Mouse (Mus musculus) urinary bladder, adult 2 months (tissue): ENCODE data around the gene Rap1gap. TPM values are rescaled to one million over a fixed set of nuclear protein-coding genes. Genes with fewer than 3 reads are reported as not detected.
A peak's percentile ranks its signal among the peaks of the same experiment; 100 is the strongest.

Source experiments
- DNase-seq: peaks from one replicate; pipeline ENCODE4 v3.0.0; 2022; ENCODE audit warnings: low spot score
- polyA plus RNA-seq: library from polyadenylated mRNA; depleted of rRNA; stranded (reverse); fragments of >200 nt; gene quantifications from 2 replicates; pipeline ENCODE4 v1.2.3, GENCODE M21; 2012

Rap1gap gene
- polyA plus RNA-seq, 1 experiment = 66.6 TPM

DNA sequence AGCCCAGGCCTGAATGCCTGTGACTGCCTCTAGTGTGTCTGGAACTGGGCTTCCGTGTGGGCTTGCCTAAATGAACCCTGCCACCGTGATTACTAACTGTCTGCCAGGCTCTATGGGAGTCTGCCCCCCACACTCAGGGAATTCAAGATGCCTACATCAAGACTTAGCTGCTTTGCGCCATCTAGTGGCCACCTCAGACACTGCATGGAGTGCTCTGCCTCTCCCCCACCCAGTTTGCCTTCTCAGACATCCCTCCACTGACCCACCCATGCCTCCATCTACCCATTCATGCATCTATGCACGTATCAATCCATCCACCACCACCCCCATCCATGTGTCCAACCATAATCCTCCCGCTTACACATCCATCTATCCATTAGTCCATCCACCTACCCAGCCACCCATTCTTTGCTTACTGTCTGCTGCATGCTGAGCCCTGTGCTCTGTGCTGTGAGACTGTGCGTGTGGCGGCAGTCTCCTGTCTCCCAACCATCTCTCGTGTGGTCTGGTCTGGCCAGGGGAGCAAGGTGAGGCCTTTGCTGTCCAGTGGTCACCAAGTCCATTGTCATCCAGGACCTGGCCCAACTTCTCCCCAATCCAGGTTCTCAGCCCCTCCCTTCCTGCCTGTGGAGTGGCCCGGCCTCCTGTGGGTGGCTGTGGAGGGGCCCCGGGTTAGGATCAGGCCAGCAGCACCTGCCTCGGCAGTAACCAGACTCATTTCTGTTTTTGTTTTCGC is 58.3 kb downstream of the Rap1gap start:
- no peak for DNase-seq

DNA sequence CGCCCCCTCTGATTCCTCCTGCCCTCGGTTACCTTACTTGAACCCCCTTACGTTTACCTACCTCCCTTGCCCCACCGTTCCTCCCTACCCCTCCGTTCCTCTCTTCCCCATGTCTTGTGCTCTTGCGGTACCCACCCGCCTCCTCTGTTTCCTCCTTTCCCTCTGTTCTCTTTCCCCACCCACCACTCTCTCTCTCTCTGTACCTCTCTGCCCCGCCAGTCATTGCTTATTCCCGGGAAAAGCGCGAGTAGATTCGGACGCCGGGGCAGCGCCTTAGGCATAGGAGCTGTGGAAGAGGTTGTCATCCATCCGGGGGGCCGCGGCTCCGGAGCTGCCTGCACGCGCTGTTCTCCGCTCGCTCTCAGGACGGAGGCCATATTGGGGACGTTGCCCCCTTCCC is 59.0 kb downstream of the Rap1gap start:
- no peak for DNase-seq

GRCm38 (mm10) chr4:137724212-137724611 is 59.7 kb downstream of the Rap1gap start:
- no peak for DNase-seq

DNA sequence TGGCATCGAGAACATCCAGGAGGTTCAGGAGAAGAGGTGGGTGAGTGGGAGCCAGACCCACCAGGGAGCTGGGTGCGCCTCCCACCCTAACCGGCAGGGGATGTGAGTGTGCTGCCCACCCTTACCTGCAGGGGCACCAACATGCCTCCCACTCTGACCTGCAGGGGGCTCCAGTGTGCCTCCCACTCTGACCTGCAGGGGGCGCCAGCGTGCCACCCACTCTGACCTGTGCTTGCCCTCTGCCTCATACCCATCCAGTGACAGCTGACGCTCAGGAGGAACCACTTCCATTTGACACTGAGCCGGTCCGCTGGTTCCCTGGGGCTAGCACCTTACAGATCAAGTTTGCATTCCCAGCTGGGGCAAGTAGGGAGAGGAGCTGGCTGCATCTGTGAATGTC is 60.2 kb downstream of the Rap1gap start:
- DNase-seq = no peak

DNA sequence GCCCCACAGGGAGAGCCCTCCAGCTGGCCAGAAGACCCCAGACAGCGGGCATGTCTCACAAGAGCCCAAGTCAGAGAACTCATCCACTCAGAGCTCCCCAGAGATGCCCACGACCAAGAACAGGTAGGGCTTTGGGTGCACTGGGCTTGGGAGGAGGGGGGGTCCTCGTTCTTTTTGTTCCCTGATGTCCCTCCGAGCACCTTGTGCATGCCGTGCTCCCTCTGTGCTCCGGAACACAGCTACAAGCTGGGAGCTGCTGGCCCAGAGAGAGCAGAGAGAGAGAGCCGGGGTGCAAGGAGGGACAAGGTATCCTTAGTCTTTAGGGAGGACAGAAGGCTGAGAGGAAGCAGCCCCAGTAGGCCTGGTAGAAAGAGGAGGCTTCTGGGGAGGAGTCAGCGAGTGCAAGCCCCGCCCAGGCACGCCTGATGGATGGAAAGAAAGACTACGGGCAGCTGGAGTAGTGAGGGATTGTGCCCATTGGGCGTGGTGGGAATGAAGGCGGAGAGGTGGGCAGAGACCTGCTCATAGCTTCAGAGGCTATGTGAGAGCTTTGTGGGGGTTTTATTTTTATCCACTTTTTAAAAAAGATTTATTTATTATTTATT is 61.1 kb downstream of the Rap1gap start:
- no peak for DNase-seq

DNA sequence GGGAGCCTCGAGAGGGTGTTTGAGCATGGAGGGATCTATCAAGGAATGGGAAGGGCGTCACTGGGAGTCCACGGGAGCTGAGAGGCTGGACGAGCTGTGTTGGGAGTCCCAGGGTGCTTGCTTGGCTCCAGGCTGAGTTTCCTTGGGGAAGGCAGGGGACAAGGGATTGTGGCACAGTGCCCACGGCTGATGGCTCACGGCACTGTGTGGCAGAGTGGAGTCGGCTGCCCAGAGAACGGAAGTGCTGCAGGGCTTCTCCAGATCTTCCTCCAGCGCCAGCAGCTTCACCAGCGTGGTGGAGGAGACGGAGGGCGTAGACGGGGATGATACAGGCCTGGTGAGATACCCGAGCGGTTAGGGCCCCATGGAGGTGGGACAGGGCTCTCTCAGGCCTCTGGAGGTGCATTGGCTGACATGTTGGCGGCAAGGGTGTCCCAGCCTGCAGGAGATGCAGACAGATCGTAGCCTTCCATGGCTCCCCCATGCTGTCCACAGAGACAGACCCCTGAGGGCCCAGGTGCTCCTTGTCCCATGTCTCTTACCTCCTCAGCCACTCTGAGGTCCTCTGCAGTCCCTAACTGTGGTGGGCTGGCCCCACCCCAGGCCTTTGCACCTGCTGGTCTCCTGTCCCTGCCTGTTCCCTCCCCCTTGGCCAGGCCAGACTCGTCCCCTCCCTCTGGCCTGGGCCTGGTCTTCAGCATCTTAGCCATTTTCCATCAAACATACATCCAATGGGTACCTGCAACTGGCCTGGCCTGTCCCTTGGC is 62.4 kb downstream of the Rap1gap start:
- no peak for DNase-seq

DNA sequence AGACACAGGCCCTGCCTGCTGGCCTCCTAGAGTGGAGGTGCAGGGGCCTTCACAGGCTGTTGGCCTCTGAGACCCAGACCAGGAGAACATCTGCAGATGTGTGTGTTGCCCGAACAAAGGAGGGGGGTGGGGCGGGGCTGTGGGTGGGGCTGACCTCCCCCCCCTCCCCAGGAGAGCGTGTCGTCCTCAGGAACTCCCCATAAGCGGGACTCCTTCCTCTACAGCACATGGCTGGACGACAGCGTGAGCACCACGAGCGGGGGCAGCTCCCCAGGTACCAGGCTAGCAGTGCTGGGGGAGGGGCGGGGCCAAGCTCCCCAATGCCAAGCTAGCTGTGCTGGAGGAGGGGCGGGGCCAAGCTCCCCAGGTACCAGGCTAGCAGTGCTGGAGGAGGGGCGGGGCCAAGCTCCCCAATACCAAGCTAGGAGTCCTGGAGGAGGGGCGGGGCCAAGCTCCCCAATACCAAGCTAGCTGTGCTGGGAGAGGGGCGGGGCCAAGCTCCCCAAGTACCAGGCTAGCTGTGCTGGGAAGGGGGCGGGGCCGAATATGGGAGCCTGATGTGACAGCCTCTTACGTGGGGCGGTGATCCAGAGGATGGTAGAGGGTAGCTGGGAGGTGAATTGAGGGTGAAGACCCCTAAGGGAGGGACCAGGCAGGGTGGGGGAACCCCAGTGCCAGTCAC is 63.1 kb downstream of the Rap1gap start:
- DNase-seq = no peak

- no peak for DNase-seq
Measured at GRCm38 (mm10) chr4:137728399-137729154, 64.1 kb downstream of the Rap1gap start.

GRCm38 (mm10) chr4:137729155-137729855 is 64.8 kb downstream of the Rap1gap start:
- no peak for DNase-seq

GRCm38 (mm10) chr4:137730134-137730533 is 65.6 kb downstream of the Rap1gap start:
- DNase-seq = peak; percentile 79

DNA sequence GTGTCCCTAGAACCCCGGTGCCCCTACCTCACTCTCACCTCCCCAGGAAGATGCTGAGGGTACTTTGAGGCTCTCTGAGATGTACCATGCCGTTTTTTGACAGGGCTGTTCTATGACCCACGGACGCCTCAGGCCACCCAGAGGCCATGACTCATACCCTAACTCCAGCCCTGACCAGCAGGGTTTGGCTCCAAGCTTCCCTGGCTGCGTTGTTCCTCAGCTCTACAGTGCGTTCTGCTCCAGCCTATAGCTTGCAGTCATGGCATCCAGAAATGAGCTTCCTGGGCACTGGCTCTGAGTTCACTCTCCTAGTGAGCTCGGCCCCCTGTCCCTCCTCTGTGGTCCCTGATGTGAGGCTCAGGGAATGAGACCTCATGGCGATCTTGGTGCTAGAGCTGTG is 66.2 kb downstream of the Rap1gap start:
- DNase-seq = no peak

DNA sequence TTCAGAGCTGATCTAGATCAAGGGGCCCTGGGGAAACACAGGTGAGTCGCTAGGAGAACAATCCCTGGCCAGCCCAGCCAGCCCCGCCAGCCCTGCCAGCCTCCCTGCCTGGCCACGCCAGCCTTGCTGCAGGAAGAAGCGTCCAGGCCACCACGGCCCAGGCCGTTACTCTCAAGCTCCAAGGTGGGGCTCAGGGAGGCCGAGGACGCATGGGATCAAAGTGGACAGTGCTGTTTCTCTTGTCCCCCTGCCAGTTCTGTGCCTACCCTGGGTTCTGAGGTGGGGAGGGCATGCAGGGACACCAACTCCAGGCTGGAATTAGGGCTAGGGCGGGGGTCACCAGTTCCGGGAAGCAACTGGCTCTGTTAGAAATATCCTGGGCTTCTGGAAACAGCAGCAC is 67.4 kb downstream of the Rap1gap start:
- DNase-seq = no peak

DNA sequence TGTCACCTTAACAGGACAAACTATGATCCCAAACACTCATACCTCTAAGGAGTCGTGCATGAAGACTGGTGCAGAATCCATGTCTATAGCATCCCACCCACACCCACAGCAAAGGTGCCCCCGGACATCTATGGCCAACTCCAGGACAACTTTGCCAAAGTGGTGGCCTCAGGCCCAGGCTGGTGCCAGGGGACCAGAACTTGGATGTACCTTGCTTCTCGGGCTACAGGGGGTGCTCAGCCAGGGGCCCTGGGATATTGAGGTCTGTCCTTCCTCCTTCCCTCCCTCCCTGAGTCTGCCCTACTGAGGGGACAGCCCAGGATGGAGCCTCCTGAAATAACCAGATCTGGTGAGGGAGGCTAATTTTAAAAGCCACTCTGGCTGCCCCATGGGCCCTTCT is 67.8 kb downstream of the Rap1gap start:
- DNase-seq = no peak

GRCm38 (mm10) chr4:137732962-137733361 is 68.4 kb downstream of the Rap1gap start:
- DNase-seq = peak; percentile 69

DNA sequence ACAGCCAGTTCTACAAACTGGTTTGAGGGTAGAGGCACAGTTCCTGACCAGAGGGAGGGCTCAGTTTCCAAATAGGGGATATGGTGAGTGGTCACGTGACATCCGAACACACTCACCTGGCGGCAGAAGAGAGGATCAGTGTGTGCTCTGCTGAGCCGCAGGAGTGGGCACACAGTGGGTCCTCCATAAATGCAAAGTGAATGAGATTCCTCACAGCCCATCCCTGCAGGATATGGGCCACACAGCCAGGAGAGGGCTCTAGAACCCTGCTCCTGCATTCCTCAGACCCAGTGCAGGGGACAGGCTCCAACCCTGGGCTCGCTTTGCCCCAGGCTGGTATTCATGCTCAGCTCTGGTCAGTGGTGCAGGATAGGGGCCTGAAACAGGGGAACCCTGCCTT is 68.9 kb downstream of the Rap1gap start:
- no peak for DNase-seq

DNA sequence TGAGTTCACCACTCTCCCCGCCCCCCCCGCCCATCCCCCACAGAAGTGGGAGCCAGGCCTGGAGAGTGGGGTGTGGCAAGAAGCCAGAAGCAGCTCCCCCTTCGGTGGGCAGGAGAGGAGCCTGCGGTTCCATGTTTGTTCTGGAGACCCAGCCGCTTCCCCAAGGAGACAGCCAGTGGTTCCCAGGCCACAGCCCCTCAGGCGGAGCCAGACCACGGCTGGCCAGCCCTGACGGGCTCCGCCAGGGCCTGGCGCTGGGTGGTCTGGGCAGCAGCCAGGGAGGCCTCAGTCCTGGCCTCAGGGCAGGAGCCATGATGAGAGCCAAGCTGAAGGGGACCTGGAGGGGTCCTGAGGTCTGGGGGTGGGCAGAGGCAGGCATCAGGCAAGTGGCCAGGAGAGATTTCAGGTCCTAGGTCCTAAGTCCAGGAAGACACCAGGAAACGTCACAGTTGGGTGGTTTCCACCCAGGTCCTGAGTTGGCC is 71.7 kb downstream of the Rap1gap start:
- no peak for DNase-seq

- DNase-seq = no peak
Measured at GRCm38 (mm10) chr4:137737760-137738159, 73.2 kb downstream of the Rap1gap start.

DNA sequence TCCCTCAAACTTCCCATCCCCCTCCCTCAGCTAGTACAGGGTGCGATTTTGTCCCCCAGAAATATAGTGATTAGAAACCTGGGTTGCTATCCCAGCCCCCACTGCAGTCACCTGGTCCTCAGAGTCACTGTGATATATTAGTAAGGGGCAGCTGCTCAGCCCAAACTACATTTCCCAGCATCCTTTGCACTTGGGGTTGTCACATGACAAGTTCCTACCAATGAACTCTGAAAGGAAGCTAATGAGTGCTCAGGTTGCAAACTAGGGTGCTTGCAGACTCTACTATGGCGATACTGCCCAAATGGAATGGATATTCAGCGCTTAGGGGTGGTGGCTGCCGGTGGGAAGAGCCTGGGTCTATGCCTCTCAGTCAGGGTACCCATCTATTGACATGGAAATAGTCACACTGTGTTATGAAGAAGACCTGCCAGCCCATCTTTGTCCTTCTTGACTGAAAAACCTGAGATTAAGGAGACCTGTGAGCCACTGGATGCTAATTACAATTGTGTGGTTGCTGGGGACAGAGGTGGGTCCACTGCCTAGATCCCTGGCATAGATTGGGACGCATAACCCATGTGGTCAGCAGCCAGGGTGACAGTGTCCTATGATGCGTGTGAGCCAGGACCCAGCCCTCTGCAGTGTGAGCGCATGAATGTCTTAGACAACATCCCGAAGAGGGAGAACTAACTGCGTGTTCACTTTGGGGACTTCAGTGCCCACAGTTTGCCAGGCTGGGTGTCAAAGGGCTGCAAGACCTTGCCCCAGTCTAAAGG is 74.8 kb downstream of the Rap1gap start:
- DNase-seq = no peak

GRCm38 (mm10) chr4:137740350-137740749 is 75.8 kb downstream of the Rap1gap start:
- DNase-seq = no peak

- DNase-seq = no peak
Measured at GRCm38 (mm10) chr4:137743791-137744190, 79.3 kb downstream of the Rap1gap start.
